Mouse (Mus musculus) bone marrow, adult 2 months (tissue): Measurements from ENCODE around the gene Dlg2. TPM values are rescaled to one million over a fixed set of nuclear protein-coding genes. Genes with fewer than 3 reads are reported as not detected.
A peak's percentile ranks its signal among the peaks of the same experiment; 100 is the strongest.

Experiments used
- H3K27ac ChIP-seq: fragments of 200-500 bp; 2 replicates; pipeline ENCODE4 v1.5.1; 2012; ENCODE audit warnings: low read depth, mild to moderate bottlenecking, control low read depth, inconsistent platforms, low read length; ENCODE audit not compliant: control insufficient read depth, poor library complexity, insufficient read depth
- H3K4me1 ChIP-seq: fragments of 200-500 bp; 2 replicates; pipeline ENCODE4 v1.6.1; 2011; ENCODE audit warnings: low read length; ENCODE audit not compliant: control insufficient read depth, insufficient read depth
- H3K4me3 ChIP-seq: fragments of 200-500 bp; replicated peaks from 2 replicates; pipeline ENCODE3; 2011; ENCODE audit warnings: mild to moderate bottlenecking, low read depth, low read length, control low read depth; ENCODE audit not compliant: control insufficient read depth
- CTCF ChIP-seq: fragments of 200-500 bp; IDR thresholded peaks from 2 replicates; pipeline ENCODE4 v1.5.1; 2011; ENCODE audit warnings: low read length, control low read depth; ENCODE audit not compliant: control insufficient read depth, insufficient read depth
- POLR2A ChIP-seq: fragments of 200-500 bp; IDR thresholded peaks from 2 replicates; pipeline ENCODE4 v1.6.1; 2011; ENCODE audit warnings: low read depth, mild to moderate bottlenecking, control low read depth, low read length, borderline replicate concordance; ENCODE audit not compliant: control insufficient read depth
- WGBS: fragments of 180-500 bp; shearing (Covaris S2); methylation state at CpG from one replicate; pipeline ENCODE4 v1.1.7; 2018; 5-methylcytosine and 5-hydroxymethylcytosine counted together
- polyA plus RNA-seq: library from polyadenylated mRNA; stranded (reverse); fragments of >200 nt; gene quantifications from 2 replicates; pipeline ENCODE4 v1.2.4, GENCODE M21; 2011; ENCODE audit warnings: low replicate concordance; ENCODE audit not compliant: missing spikeins, insufficient read depth, insufficient read length

Dlg2 gene
- polyA plus RNA-seq = 2.6 and 11.7 TPM in 2 replicates

DNA sequence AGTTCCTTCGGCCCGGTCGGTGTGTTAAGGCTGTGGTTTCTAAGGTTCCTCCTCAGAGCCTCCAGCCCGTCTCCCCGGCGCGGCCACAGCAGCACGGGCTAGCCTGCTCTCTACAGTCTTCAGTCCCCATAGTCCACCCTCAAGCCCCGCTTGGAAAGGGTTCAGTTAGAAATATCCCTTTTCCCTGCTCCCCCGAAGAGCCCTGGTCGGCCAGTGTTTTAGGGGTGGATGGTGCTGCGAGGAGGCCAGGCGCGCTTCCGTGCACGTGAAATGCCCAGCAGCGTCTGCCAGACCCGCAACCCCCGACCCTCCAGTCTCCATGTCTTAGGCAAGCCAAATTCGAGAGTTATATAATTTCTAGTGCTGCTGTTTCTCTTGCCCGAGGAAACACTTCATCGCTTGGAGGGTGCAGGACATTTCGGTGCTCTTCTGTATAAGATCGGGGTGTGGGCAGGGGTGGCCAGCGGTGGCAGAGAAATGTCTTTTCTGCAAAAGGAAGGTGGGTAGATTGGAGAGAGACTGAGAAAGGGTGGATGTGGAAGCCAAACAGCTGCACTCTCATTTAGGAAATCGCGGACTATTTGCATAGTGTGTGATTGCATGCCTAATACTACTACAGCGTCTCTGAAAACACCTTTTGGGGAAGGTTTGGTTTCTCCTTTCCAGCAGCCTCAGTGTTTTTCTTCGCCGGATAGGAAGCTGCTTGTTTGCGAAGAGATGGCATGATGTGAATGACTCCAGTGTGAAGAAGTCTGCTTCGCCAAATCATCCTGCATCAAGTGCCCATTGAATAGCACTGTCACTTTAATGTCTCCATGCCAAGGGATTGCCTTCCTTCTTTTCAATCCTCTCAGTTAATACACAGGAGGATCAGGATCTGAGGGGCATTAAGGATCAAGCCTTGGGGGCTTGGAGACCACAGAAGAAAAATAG, at the start of gene Dlg2:
TSS of gene Dlg2 (plus strand) at position 360 of the 933 bp plus-strand sequence.
- TF ChIP-seq CTCF (no peak), POLR2A (no peak)
- WGBS = under 1% methylated on average over 32 of the region's 32 CpGs
- Histone ChIP-seq H3K27ac (peak within 1 kb of the TSS; percentile 82), H3K4me1 (no peaks in the 10 kb centered on the region), H3K4me3 (peak within 1 kb of the TSS; percentile 88)

DNA sequence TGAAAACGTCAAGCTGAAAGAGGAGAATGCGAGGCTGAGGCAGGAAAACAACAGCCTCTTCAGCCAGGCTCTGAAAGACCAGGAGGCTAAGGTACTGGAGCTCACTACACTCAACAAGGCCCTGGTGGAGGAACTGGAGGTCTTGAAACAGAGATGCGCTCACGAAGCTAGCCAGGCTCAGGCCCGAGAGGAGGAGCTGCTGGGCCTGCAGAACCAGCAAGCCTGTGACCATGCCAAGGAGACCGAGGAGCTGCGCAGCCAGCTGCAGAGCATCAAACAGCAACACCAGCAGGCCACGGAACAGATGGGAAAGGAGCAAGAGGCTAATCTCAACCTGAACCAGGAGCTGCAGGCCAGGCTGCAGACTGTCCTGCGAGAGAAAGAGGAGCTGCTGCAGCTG, 49.5 kb upstream of the Dlg2 start:
- Histone ChIP-seq H3K27ac (no peak overlapping the region), H3K4me3 (no peak overlapping the region), H3K4me1 (no peaks in the 10 kb centered on the region)
- TF ChIP-seq CTCF (no peak), POLR2A (no peak)
- 74% methylated on average over 9 of the region's 9 CpGs for WGBS

GRCm38 (mm10) chr7:90432221-90432620, 44.3 kb upstream of the Dlg2 start:
- H3K4me3 ChIP-seq = no peak overlapping the region
- no peaks in the 10 kb centered on the region for H3K4me1 ChIP-seq
- H3K27ac ChIP-seq = no peak overlapping the region
- TF ChIP-seq POLR2A (no peak), CTCF (no peak)

GRCm38 (mm10) chr7:90440044-90440443, 36.4 kb upstream of the Dlg2 start:
- no peak for TF ChIP-seq CTCF
- TF ChIP-seq POLR2A = no peak
- H3K4me3 ChIP-seq = no peak overlapping the region
- no peak overlapping the region for H3K27ac ChIP-seq
- no peaks in the 10 kb centered on the region; the same call in 1 of the 2 replicates for H3K4me1 ChIP-seq
- 89% methylated on average over 4 of the region's 4 CpGs for WGBS

DNA sequence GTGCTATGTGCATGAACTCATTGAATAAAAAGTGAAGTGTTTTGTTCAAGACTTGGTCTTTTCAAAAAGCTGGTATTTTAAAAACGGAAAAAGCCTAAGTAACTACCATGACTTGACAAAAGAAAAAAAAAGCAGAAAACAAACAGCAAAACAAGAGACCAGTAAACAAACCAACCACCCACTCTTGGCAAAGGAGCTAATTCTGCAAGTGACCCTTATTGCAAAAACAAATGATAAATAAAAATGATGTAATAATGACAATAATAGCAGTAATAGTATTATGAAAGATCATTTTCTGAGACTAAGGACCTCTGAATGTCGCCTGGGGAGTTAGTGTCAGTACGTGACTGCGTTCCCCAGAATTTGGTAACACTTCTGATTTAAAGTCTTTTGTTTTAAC, 34.4 kb upstream of the Dlg2 start:
- H3K4me3 ChIP-seq = no peak overlapping the region
- no peak overlapping the region for H3K27ac ChIP-seq
- no peaks in the 10 kb centered on the region; the same call in 1 of the 2 replicates for H3K4me1 ChIP-seq
- TF ChIP-seq POLR2A (no peak), CTCF (no peak)
- WGBS = 4% methylated on average over 4 of the region's 4 CpGs

GRCm38 (mm10) chr7:90442518-90443080, 33.9 kb upstream of the Dlg2 start, which contains the start of gene Crebzf:
Gene Crebzf (plus strand): TSS chr7:90442729.
- WGBS = under 1% methylated on average over 54 of the region's 54 CpGs
- Histone ChIP-seq H3K4me3 (peak within 1 kb of the TSS; percentile 95), H3K27ac (peak within 1 kb of the TSS; percentile 95), H3K4me1 (no peaks in the 10 kb centered on the region; the same call in 1 of the 2 replicates)
- TF ChIP-seq POLR2A (peak; percentile 85; the same call in 1 of the 2 replicates), CTCF (peak; percentile 10; the same call in 1 of the 2 replicates)

- peak; percentile 15; the same call in 1 of the 2 replicates for TF ChIP-seq CTCF
- peak; percentile 34; the same call in 1 of the 2 replicates for TF ChIP-seq POLR2A
- Histone ChIP-seq H3K4me3 (peak overlapping the region; percentile 95), H3K4me1 (no peaks in the 10 kb centered on the region; the same call in 1 of the 2 replicates), H3K27ac (peak overlapping the region; percentile 95)
- WGBS = under 1% methylated on average over 123 of the region's 123 CpGs
Measured at GRCm38 (mm10) chr7:90443101-90444091, 33.1 kb upstream of the Dlg2 start.

DNA sequence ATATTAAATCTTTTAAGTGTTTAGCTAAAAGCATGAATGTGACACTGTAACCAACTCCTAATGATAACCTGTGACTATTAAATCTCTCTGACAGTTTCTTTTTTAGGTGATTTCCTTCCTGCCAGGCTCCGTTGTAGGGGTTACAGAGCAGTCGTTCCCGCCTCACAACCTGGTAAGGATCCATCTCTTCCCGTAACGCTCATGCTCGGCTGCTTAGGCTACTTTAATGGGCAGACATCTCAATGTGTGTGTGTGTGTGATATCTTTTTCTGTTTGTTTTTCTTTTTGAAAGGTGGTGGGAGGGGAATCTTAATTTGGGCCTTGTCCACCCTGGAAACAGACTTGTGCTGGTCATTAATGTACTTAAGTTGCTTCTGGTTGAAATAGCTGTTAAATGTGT, 32.3 kb upstream of the Dlg2 start:
- H3K4me1 ChIP-seq = no peaks in the 10 kb centered on the region; the same call in 1 of the 2 replicates
- 2% methylated on average over 6 of the region's 6 CpGs for WGBS
- H3K27ac ChIP-seq = no peak overlapping the region
- TF ChIP-seq POLR2A (no peak), CTCF (no peak)
- peak overlapping the region; percentile 95 for H3K4me3 ChIP-seq
